Mouse (Mus musculus): ENCODE data around the gene Ttc3. TPM values are rescaled to one million over a fixed set of nuclear protein-coding genes. Genes with fewer than 3 reads are reported as not detected.
"Not testable (repeated sequence)": the region's sequence is repeated elsewhere in the genome, so short reads cannot be mapped to it uniquely, and the experiment has no call there.

The Ttc3 gene
- total RNA-seq (2014; fragmentation: Nextera tagmentation) (42.0 and 85.4 TPM in 2 replicates), total RNA-seq (2017) (155 and 210 TPM in 2 replicates)

DNA sequence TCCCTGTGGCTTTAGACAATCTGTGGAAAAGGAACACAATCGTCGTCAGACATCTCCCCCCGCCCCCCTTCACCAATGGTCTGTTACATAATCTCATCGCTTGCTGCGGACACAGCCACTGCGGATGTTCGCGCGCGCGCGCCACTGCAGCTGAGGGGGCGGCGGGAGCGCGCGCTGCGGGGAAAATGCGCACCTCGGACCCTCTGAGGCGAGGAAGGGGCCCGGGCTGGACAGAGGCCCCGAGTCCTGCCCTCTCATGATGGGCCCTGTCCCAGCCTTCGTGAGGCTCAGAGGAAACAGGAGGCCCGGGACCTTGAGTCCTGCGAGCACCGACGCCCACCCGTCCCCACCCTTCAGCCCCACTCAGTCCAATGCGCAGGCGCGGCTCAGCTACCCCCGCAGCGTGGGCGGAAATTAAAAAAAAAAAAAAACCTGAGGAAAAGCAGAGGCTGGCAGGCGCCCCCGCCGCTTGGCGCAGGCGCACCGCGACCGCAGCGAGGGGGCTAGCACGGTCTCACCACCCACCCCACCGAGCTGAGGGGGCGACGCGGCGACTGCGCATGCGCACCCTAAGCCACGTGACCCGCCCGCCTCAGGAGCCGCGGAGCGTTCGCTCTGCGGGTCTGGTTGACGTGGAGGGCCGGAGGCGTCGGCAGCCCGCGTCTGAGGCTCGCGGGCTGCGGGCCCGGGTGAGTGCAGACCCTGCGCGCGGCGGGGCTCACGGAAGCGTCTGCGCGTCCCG is at the start of gene Ttc3:
Gene Ttc3 (plus strand): TSS at position 446 of the 742 bp plus-strand sequence.
- peak; percentile 75 for ATAC-seq (replicated peaks; ENCODE audit: low FRiP score, low TSS enrichment, poor library complexity, severe bottlenecking)

DNA sequence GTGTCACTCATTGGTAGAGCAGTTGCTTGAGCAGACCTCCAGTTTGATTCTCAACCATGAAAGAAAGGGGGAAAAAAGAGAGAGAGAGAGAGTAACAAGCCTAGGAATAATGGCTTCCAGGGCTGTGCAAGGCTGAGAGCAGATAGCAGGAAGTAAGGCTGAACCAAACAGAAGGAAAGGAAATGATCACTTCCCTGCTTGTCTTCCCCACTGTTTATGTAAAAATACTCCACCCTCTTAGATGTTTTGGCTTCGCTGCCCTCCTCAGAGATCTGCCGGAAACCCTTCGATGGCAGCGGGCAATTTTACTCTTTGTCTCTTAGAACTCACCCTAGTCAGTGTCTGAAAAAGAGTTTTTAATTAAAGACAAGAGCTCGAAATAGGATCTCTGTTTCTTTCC is 46.7 kb upstream of the Ttc3 start:
- no peak for ATAC-seq (replicated peaks; ENCODE audit: low FRiP score, low TSS enrichment, poor library complexity, severe bottlenecking)

DNA sequence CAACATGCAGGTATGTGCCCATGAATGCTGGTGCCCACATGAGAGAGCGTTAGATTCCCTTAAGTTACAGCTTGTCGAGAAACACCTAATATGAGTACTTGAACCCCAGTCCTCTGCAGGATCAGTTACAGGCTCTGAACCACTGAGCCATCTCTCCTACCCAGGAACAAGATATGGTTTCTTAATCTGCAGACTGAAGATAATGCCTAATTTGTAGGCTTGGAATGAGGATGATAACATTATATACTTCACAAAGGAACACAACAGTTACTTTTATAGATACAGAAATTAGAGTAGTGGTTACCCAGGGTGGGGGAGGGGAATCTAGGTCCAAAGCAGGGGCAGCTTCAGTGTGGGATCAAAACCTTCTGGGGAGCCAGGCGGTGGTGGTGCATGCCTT is 44.4 kb upstream of the Ttc3 start:
- ATAC-seq (replicated peaks; ENCODE audit: low FRiP score, low TSS enrichment, poor library complexity, severe bottlenecking), result peak; percentile 40

DNA sequence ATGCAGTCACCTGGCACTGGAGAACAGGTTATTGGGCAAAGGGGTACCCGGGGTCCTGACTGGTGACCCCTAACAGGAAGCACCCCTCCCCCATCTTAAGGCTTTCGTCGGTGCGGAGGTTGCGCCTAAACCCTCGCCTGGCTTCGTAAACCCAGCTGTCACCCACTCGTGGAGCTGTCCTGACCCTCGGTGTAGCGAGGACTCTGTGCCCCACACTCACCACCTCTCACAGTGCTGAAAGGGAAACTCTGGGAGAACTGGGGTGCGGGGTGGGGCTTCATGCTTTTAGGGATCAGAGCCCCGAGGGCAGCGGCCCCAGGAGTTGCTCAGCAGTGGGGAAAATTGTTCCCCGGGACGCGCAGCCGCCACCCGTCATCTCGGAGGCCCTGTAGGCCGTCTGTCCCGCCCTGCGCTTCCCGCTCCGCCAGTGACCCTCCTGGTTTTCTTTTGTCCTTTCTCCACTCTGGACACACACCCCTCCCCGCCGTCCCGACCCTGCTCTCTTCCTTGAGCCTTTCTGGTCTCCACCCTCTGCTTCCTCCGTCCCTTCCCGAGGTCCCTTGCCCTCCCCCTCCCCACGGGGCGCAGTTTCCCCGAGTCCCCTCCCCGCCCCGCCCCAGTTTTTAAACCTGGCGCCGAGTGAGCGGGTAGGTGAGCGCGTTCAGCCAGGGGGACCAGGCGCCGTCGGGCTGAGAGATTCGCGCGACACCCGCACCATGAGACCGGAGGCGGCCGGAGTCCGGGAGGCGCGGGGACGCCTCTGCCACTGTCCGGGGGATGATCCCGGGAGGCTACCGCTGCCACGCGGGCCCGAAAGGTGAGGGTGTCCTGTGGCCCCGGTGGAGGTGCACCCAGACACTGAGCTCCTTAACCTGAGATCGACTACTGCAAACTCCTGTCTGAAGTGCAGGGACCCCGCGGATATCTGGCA is 42.4 kb upstream of the Ttc3 start, which contains the start of gene Ripply3:
Gene Ripply3 (plus strand): TSS at position 640 of the 931 bp plus-strand sequence.
- peak; percentile 31 for ATAC-seq (replicated peaks; ENCODE audit: low FRiP score, low TSS enrichment, poor library complexity, severe bottlenecking)

DNA sequence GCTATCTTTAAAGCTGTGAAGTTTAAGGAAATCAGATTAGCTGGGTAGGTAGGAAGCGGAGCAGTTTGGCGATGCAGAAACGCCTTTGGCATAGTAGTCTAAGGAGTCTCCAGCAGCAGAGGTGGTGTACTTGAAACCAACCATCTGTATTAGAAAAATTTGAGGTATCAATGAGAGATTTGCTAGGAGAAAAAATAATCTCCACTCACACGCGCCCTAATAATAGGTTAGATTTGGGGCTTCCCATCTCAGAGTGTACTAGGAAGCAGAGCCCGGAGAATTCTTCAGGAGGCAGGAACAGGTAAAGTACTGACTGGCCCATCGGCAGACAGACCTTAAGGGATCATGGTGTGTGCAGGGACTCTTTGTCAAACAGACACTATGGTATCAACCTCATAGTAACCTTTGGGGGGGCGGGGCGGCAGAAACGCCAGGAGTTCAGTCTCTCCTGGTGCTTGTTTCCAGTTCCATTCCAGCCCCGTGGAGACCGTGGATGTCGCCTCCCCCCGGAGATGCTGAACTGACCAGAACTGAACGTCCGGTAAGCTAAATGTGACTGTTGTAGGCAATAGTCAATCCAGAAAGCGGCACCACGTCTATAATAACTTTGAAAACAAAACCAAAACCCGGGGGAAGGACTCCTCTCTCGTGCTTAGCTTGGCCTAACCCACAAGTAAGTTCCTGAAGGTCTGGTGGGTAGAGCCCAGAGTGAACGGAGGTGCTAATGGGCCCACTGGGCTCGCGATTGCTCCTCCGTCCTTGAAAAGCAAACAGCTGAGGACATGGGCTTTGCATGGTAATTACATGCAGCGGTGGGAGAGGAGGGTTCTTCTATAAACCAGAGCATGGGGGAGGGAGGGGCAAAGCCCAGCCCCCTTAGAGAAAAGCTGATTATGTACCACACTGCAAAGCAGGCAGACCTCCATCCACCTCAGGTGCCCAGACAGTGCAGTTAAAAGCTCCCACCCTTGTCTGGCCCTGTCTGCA is 41.2 kb upstream of the Ttc3 start:
- peak; percentile 24; the same call in 1 of the 2 replicates for ATAC-seq (replicated peaks; ENCODE audit: low FRiP score, low TSS enrichment, poor library complexity, severe bottlenecking)

DNA sequence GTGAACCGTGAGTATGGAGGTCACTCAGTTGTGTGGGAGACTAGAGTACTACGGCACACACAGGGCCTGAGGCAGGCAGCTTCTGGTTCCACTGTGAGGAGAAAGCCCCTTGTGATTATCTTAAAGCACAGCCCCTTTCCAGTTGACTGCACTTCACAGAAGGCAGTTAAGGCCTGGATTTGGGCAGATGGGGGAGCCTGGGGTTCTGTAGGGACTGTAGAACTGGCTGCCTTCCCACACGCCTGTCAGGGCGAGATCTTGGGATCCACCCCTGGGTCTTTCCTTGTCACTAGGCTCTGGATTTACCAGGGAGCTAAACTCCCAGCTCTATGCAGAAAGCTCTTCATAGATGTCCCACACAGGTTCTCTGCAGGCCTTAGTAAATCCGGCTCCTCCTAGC is 40.0 kb upstream of the Ttc3 start:
- no peak for ATAC-seq (replicated peaks; ENCODE audit: low FRiP score, low TSS enrichment, poor library complexity, severe bottlenecking)

DNA sequence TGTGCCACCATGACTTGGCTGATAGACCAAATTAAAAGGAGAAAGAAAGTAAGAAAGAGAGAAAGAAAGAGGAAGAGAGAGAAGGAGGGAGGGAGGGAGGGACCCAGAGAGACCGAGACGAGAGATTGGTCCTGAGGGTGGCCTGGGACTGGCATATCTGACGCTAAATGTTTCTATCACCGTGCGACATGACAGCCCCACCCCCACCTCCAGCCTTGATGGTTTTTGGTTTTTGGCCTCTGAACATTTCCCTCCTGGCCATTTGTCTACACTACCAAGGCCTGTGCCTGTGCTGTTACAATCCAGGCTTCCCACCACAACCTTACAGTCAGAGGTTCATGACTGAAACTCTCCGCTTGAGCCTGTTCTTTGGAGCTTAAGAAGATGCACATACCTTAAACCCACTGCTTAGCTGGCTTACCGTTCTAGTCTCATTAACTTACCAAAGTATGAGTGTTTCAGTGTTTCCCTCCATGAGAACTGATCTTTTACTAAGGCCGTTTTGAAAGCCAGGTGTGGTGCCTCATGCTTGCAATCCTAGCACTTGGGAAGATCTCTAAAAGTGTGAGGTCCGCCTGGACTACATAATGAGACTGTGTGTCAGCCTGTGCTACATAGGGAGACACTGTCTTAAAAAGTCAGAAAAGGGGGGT is 39.1 kb upstream of the Ttc3 start:
- ATAC-seq (replicated peaks; ENCODE audit: low FRiP score, low TSS enrichment, poor library complexity, severe bottlenecking), result 0 out of 2 replicates have a peak, but pooled peaks have one; percentile 8

DNA sequence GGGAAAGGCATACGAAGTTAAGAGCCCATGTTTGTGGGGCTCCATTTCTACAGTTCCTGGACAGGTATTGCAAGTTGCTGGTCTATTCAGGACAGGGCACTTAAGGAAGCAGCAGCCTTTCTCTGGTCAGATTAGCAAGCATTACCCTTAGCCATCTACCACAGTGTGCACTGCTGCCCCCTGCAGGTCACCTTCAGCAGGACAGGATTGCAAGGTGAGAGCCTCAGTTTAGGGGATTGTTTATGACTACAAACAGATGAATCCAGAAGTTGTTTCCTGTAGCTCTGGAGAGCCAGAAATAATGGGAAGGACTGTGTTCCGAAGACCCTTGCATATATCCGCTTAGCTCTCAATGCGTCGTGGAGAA is 38.5 kb upstream of the Ttc3 start:
- ATAC-seq (replicated peaks; ENCODE audit: low FRiP score, low TSS enrichment, poor library complexity, severe bottlenecking), result peak; percentile 60

DNA sequence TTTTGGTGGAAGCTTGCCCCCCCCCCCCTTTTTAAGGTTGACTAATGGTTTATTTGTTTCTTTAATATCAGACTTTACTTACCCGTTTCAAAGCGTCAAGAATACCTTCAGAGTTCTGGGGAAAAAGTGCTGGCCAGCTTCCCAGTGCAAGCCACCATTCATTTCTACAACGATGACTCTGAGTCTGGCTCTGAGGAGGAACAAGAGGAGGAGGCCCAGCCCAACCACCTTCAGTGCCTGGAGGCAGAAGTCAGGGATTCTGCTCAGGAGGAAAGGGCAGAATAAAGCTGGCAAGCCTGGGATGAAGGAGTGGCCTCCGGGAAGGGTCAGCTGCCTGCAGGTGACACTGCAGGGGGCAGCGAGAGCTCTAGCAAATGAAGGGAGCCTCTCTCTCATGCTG is 34.8 kb upstream of the Ttc3 start:
- no peak for ATAC-seq (replicated peaks; ENCODE audit: low FRiP score, low TSS enrichment, poor library complexity, severe bottlenecking)

DNA sequence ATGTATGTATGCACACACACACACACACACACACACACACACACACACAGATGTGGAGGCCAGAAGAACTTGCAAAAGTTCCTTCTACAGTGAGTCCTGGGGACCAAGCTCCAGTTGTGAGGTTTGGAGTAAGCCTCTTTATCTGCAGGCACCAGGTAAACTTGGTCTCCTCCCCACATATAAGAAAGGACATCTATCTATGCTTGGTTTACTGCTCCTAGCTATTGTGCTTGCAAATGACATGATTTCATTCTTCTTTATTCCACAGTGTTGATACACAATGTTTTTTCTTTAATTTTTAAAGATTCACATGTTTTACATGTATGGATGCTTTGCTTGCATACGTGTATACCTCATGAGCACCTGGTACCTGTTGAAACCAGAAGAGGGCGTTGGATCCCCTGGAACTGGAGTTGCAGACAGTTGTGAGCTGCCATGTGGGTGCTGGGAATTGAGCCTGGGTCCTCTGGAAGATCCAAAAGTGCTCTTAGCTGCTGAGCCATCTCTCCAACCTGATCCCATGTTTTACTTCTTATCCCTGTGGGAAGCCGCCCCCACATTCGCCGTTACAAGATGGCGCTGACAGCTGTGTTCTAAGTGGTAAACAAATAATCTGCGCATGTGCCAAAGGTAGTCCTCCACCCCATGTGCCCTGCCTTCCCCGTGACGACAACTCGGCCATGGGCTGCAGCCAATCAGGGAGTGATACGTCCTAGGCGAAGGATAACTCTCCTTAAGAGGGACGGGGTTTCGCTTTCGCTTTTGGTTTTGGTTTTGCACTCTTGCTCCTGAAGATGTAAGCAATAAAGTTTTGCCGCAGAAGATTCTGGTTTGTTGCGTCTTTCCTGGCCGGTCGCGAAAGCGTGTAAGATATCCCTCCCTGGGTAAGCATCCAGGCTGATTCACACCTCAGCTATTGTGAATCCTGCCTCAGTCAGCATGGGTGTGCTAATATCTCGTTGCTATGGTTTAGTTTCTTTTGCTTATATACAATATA is 31.0 kb upstream of the Ttc3 start:
- ATAC-seq (replicated peaks; ENCODE audit: low FRiP score, low TSS enrichment, poor library complexity, severe bottlenecking), result not testable (repeated sequence)

DNA sequence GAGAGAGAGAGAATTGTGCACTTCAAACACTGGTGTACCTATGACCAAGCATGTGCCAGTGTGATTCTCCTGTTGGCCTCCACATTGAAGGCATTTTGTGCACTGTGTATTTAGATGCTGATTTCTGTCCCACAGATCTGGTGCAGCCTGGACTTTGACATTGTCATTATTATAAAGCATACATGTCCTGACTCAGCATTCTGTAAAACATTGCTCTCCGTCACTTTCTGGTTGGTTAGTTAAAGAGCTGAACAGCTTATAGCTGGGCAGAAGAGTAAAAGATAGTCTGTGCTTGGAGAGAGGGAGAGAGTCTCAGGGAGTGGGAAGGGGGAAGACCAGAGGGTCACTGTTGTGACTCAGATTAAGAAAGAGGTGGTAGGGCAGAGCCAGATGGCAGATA is 24.7 kb upstream of the Ttc3 start:
- no peak; the same call in 1 of the 2 replicates for ATAC-seq (replicated peaks; ENCODE audit: low FRiP score, low TSS enrichment, poor library complexity, severe bottlenecking)

DNA sequence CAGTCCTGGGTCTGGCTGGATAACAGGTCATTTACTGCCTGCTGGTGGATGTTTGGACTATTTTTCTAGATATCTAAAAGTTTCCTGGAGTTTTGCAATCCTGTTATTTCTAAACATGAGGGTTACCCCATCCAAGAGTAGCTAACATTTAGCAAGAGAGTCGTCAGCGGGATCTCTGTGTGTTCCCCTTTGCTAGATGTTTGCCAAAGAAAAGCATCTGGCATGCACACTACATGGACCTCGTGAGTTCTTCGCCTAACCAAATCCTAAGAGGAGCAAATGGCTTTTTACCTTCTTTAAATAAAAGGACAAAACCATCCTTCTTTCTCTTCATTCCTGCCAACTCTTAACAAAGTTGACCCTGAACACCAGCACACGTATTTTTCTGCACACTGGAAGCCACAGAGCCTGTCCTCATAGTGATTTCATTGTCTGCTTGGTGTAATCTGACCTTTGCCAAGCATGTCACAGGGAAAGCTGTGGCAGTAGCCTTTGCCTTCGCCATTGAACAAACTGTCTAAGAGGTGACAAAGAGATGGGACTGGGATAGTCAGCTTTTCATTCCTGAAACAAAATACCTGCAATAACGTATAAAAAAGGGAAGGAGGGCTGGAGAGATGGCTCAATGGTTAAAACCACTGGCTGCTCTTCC is 23.2 kb upstream of the Ttc3 start:
- ATAC-seq (replicated peaks; ENCODE audit: low FRiP score, low TSS enrichment, poor library complexity, severe bottlenecking), result no peak

DNA sequence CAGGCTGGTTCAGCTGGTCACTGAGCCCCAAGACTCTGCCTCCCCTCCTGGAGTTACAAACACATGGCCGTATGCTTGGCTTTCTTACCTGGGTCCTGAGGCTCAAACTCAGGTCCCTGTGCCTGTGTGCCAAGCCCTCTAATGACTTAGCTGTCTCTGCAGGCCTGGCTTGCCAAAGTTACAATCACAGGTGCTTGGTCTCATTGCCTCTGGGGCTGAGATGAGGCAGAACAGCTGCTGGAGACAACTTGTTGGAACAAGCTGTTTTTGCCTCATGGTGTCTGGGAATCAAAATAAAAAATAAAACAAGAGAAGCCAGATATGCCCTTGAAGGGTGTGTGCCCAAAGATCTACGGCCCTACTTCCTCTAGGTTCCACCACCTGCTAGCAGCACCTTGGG is 21.6 kb upstream of the Ttc3 start:
- no peak for ATAC-seq (replicated peaks; ENCODE audit: low FRiP score, low TSS enrichment, poor library complexity, severe bottlenecking)

DNA sequence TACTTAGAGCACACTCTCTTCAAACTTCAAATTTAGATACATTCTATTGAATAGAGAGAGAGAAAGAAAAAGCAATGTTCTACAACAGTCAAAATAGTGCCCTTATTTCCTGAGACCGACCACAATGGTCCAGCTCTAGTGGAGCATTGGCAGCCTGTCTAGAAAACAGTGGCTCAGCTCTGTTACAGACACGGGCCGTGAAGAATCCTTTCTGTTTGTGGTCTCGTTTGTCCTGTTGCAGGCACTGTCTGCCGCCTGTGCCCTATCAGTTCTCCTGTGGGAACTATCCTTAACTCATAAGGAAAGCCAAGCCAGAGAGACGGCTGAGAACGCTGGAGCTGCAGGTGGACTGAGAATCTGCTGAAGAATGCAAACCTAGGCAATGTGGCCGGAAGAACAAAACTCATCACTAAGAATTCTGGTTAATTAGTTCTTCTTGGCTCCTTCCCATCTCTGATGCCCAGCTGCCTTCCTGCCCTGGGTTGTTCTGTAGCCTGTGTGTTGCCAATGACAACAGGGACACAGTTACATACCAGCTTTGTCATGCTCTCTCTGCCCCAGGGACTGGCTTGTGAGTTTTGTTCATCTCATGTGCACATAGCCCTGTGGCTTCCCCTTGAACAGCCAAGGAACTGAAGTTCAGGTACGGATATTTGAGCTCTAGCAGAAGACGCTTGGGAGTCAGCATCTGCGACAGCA is 20.7 kb upstream of the Ttc3 start:
- ATAC-seq (replicated peaks; ENCODE audit: low FRiP score, low TSS enrichment, poor library complexity, severe bottlenecking), result no peak

DNA sequence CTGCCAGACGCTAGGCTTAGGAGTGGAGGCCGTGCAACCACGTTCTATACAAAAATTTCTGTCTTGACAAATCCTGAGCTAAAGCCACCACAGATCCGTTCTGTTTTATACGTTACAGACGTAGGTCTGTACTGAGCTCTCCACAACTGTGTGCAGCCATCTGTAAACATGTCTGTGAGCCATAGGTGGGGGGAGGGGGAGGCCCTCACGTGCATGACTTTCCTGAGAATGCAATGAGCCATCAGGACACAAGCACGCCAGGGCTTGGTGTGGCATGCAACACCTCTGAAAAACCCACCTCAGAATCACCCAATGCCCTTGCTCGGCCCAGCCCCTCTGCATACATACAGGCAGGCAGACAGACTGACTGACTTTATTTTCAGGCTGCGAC is 20.1 kb upstream of the Ttc3 start:
- no peak for ATAC-seq (replicated peaks; ENCODE audit: low FRiP score, low TSS enrichment, poor library complexity, severe bottlenecking)

DNA sequence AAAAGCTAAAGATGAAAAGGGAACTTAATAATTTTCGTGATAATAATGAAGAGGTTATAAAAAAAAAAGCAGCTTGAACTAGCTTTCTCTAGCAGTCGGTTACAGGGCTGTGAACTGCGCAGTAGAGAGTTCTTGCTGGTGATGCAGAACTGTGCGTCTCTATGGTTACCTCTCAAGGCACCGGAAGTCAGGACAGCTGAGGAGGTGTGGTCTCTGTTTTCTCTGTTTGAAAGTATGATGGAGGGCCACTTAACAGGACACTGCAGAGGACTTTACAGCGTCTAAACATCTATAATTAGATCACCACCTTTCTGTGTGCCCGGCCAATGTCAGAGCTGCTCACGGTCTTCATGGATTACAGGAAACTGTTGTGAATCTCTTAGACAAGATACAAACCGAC is 16.0 kb upstream of the Ttc3 start:
- ATAC-seq (replicated peaks; ENCODE audit: low FRiP score, low TSS enrichment, poor library complexity, severe bottlenecking), result peak; percentile 61

DNA sequence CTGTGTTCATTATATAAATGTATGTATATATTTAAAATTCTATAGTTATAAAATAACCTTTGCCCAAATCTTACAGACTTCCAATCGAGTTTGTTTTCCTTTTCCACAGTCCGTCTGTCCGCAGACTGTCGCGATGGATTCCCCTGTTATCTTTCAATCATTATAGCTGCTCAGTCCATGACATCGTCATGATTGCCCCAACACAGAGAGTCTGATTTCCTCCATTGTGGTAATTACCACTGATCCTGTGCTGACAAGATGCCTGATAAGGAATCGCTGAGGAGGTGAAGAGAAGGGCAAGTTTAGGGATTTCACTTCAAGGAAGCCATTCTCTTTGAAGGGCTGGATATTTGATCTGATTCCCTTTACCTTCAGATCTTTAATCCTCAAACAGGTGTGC is 14.4 kb upstream of the Ttc3 start:
- ATAC-seq (replicated peaks; ENCODE audit: low FRiP score, low TSS enrichment, poor library complexity, severe bottlenecking), result no peak
